Mouse (Mus musculus) small intestine, adult 2 months (tissue): ENCODE data around the gene Hmbs.

Experiments used
- CTCF ChIP-seq: fragments of 200-500 bp; IDR thresholded peaks from 2 replicates; pipeline ENCODE4 v1.5.1; 2012; ENCODE audit warnings: low read depth, mild to moderate bottlenecking, control low read depth, inconsistent platforms, low read length, moderate library complexity, mixed read lengths; ENCODE audit not compliant: insufficient replicate concordance, insufficient read length; ENCODE audit errors: extremely low read depth
- POLR2A ChIP-seq: fragments of 200-500 bp; IDR thresholded peaks from 2 replicates; pipeline ENCODE4 v1.6.1; 2012; ENCODE audit warnings: low read depth, mild to moderate bottlenecking, control low read depth, inconsistent platforms, low read length, moderate library complexity

GRCm38 (mm10) chr9:44337436-44338169 lies 6.4 kb downstream of the Hmbs start:
- TF ChIP-seq CTCF (no peak), POLR2A (no peak)
